Mouse (Mus musculus) layer of hippocampus, postnatal 14 days (tissue): Measurements from ENCODE around the gene Rps26. TPM values are rescaled to one million over a fixed set of nuclear protein-coding genes. Genes with fewer than 3 reads are reported as not detected.

Experiments
- microRNA-seq, 2 experiments: library from miRNA; unstranded; fragments of <30 nt; microRNA quantifications; one replicate each; pipeline ENCODE4 v1.2.0; 2021
- total RNA-seq, 2 experiments: library from RNA; stranded (reverse); gene quantifications; 2 replicates each; pipeline ENCODE4 v1.2.3; 2021

Gene Rps26
- total RNA-seq, 2 experiments from 2014 or later, result 329 to 373 TPM

Small RNAs within 50 kb of the gene (microRNA-seq; reads per million reads assigned to microRNA genes)
- gene Mir6917, result 0 to 0.23 reads per million in 2 experiments

Other genes starting within 250 kb of the Rps26 start
- 10 to 100 TPM; 83.6 to 86.7 TPM for gene Ankrd52, start 249.6 kb downstream of the Rps26 start, total RNA-seq
- gene Slc39a5, start 225.5 kb downstream of the Rps26 start, total RNA-seq, result under 1 TPM in 1 of 2 experiments, not detected in 1; 0.60 TPM
- 10 to 100 TPM; 94.5 TPM for gene Nabp2, start 215.3 kb downstream of the Rps26 start, total RNA-seq
- 10 to 100 TPM; 67.2 to 72.0 TPM for gene Rnf41, start 215.1 kb downstream of the Rps26 start, total RNA-seq
- 100 to 1,000 TPM; 208 to 212 TPM for gene Smarcc2, start 167.5 kb downstream of the Rps26 start, total RNA-seq
- 100 to 1,000 TPM; 596 to 608 TPM for gene Myl6, start 132.6 kb downstream of the Rps26 start, total RNA-seq
- 10 to 100 TPM; 15.5 to 16.2 TPM for gene Myl6b, start 128.1 kb downstream of the Rps26 start, total RNA-seq
- gene Esyt1, start 100.9 kb downstream of the Rps26 start, total RNA-seq, result 1 to 10 TPM; 8.6 to 9.1 TPM
- gene Zc3h10, start 79.0 kb downstream of the Rps26 start, total RNA-seq, result 10 to 100 TPM in 1 of 2 experiments, 1 to 10 TPM in 1; 9.1 to 12.0 TPM
- gene Rpl41, start 77.4 kb downstream of the Rps26 start, total RNA-seq, result 1,000 to 10,000 TPM; 1,911 to 2,072 TPM
- 10 to 100 TPM; 72.9 to 74.1 TPM for gene Pa2g4, start 60.8 kb downstream of the Rps26 start, total RNA-seq
- gene Erbb3, start 37.1 kb downstream of the Rps26 start, total RNA-seq, result 1 to 10 TPM; 5.6 to 6.5 TPM
- gene Ikzf4, start 19.2 kb upstream of the Rps26 start, total RNA-seq, result 10 to 100 TPM; 12.9 to 13.7 TPM
- 10 to 100 TPM; 12.2 to 12.6 TPM for gene Suox, start 47.3 kb upstream of the Rps26 start, total RNA-seq
- 100 to 1,000 TPM; 127 to 133 TPM for gene Rab5b, start 69.5 kb upstream of the Rps26 start, total RNA-seq
- 1 to 10 TPM; 1.5 to 1.6 TPM for gene Pmel, start 77.4 kb upstream of the Rps26 start, total RNA-seq
- gene Cdk2, start 78.3 kb upstream of the Rps26 start, total RNA-seq, result 1 to 10 TPM; 6.1 to 9.3 TPM
- 10 to 100 TPM; 10.4 to 10.5 TPM for gene Dgka, start 118.1 kb upstream of the Rps26 start, total RNA-seq
- gene Pym1, start 121.1 kb upstream of the Rps26 start, total RNA-seq, result 10 to 100 TPM; 30.2 to 31.0 TPM
- gene Mmp19, start 164.2 kb upstream of the Rps26 start, total RNA-seq, result 1 to 10 TPM in 1 of 2 experiments, under 1 TPM in 1; 0.83 to 1.2 TPM
- gene Dnajc14, start 177.3 kb upstream of the Rps26 start, total RNA-seq, result 10 to 100 TPM; 63.7 to 67.1 TPM
- gene Tmem198b, start 177.6 kb upstream of the Rps26 start, total RNA-seq, result 10 to 100 TPM; 12.6 to 13.1 TPM
- 10 to 100 TPM; 35.5 to 42.2 TPM for gene Sarnp, start 190.6 kb upstream of the Rps26 start, total RNA-seq
- gene Ormdl2, start 194.9 kb upstream of the Rps26 start, total RNA-seq, result 10 to 100 TPM in 1 of 2 experiments, 1 to 10 TPM in 1; 7.4 to 10.4 TPM